Mouse (Mus musculus): Measurements from ENCODE around the gene Mettl17. TPM values are rescaled to one million over a fixed set of nuclear protein-coding genes. Genes with fewer than 3 reads are reported as not detected.

The Mettl17 gene
- polyA plus RNA-seq, 1 experiment from 2014 or later: 57.3 TPM

GRCm38 (mm10) chr14:51870756-51871155 is 13.9 kb upstream of the Mettl17 start:
- Histone ChIP-seq H3K36me3 (ENCODE audit: insufficient read depth, low read length) (no peaks in the 10 kb centered on the region), H3K4me3 (ENCODE audit: low read length) (no peak overlapping the region), H3K27ac (ENCODE audit: low read length) (no peak overlapping the region), H3K9ac (replicated peaks; ENCODE audit: low read length) (no peak overlapping the region), H3K27me3 (ENCODE audit: insufficient read depth, low read length) (no peaks in the 10 kb centered on the region), H3K9me3 (ENCODE audit: low read length) (no peaks in the 10 kb centered on the region), H3K4me1 (ENCODE audit: insufficient read depth, low read length) (no peaks in the 10 kb centered on the region), H3K4me2 (replicated peaks; ENCODE audit: low read depth, low read length) (no peak overlapping the region)
- 69% methylated on average over 2 of the region's 2 CpGs for WGBS
- ATAC-seq (ENCODE audit: low FRiP score, low TSS enrichment): no peak

- Histone ChIP-seq H3K4me1 (ENCODE audit: insufficient read depth, low read length) (no peaks in the 10 kb centered on the region), H3K27me3 (ENCODE audit: insufficient read depth, low read length) (no peaks in the 10 kb centered on the region), H3K4me2 (replicated peaks; ENCODE audit: low read depth, low read length) (no peak overlapping the region), H3K9ac (replicated peaks; ENCODE audit: low read length) (no peak overlapping the region), H3K27ac (ENCODE audit: low read length) (no peak overlapping the region), H3K9me3 (ENCODE audit: low read length) (no peaks in the 10 kb centered on the region), H3K36me3 (ENCODE audit: insufficient read depth, low read length) (no peaks in the 10 kb centered on the region), H3K4me3 (ENCODE audit: low read length) (no peak overlapping the region)
- no peak for ATAC-seq (ENCODE audit: low FRiP score, low TSS enrichment)
- 69% methylated on average over 9 of the region's 9 CpGs for WGBS
These were observed 12.9 kb upstream of the Mettl17 start for GRCm38 (mm10) chr14:51871741-51872140.

GRCm38 (mm10) chr14:51877517-51877916 is 7.1 kb upstream of the Mettl17 start:
- Histone ChIP-seq H3K36me3 (ENCODE audit: insufficient read depth, low read length) (no peaks in the 10 kb centered on the region), H3K9ac (replicated peaks; ENCODE audit: low read length) (no peak overlapping the region), H3K4me1 (ENCODE audit: insufficient read depth, low read length) (no peaks in the 10 kb centered on the region), H3K9me3 (ENCODE audit: low read length) (no peaks in the 10 kb centered on the region), H3K27ac (ENCODE audit: low read length) (no peak overlapping the region), H3K4me3 (ENCODE audit: low read length) (no peak overlapping the region), H3K27me3 (ENCODE audit: insufficient read depth, low read length) (no peaks in the 10 kb centered on the region), H3K4me2 (replicated peaks; ENCODE audit: low read depth, low read length) (no peak overlapping the region)
- no peak for ATAC-seq (ENCODE audit: low FRiP score, low TSS enrichment)
- 64% methylated on average over 3 of the region's 3 CpGs for WGBS

- Histone ChIP-seq H3K4me2 (replicated peaks; ENCODE audit: low read depth, low read length) (peak overlapping the region; percentile 86), H3K27me3 (ENCODE audit: insufficient read depth, low read length) (no peaks in the 10 kb centered on the region), H3K9ac (replicated peaks; ENCODE audit: low read length) (peak overlapping the region; percentile 83), H3K4me3 (ENCODE audit: low read length) (peak overlapping the region; percentile 76), H3K36me3 (ENCODE audit: insufficient read depth, low read length) (peaks cover 19% of the 10 kb centered on the region), H3K4me1 (ENCODE audit: insufficient read depth, low read length) (peaks cover 12% of the 10 kb centered on the region), H3K27ac (ENCODE audit: low read length) (peak overlapping the region; percentile 84), H3K9me3 (ENCODE audit: low read length) (no peaks in the 10 kb centered on the region)
- ATAC-seq (ENCODE audit: low FRiP score, low TSS enrichment): peak; percentile 55
- 1% methylated on average over 4 of the region's 4 CpGs for WGBS
These were observed 1.1 kb upstream of the Mettl17 start for GRCm38 (mm10) chr14:51883527-51884030.

GRCm38 (mm10) chr14:51884031-51884544 is 554 bp upstream of the Mettl17 start:
- peak; percentile 60 for ATAC-seq (ENCODE audit: low FRiP score, low TSS enrichment)
- 2% methylated on average over 13 of the region's 14 CpGs for WGBS
- peak overlapping the region; percentile 83 for H3K9ac ChIP-seq (replicated peaks; ENCODE audit: low read length)

GRCm38 (mm10) chr14:51886051-51886450 is 1.4 kb downstream of the Mettl17 start:
- Histone ChIP-seq H3K4me1 (ENCODE audit: insufficient read depth, low read length) (peaks cover 12% of the 10 kb centered on the region), H3K4me3 (ENCODE audit: low read length) (no peak overlapping the region), H3K4me2 (replicated peaks; ENCODE audit: low read depth, low read length) (peak overlapping the region; percentile 86), H3K27me3 (ENCODE audit: insufficient read depth, low read length) (no peaks in the 10 kb centered on the region), H3K9ac (replicated peaks; ENCODE audit: low read length) (no peak overlapping the region), H3K9me3 (ENCODE audit: low read length) (no peaks in the 10 kb centered on the region), H3K36me3 (ENCODE audit: insufficient read depth, low read length) (peaks cover 43% of the 10 kb centered on the region), H3K27ac (ENCODE audit: low read length) (no peak overlapping the region)
- no peak for ATAC-seq (ENCODE audit: low FRiP score, low TSS enrichment)
- WGBS: 64% methylated on average over 6 of the region's 6 CpGs

More at GRCm38 (mm10) chr14:51884031-51884544, 554 bp upstream of the Mettl17 start:
- Histone ChIP-seq H3K27ac (ENCODE audit: low read length) (peak overlapping the region; percentile 84), H3K4me3 (ENCODE audit: low read length) (peak overlapping the region; percentile 76), H3K9me3 (ENCODE audit: low read length) (no peaks in the 10 kb centered on the region), H3K36me3 (ENCODE audit: insufficient read depth, low read length) (peaks cover 24% of the 10 kb centered on the region), H3K4me2 (replicated peaks; ENCODE audit: low read depth, low read length) (peak overlapping the region; percentile 86), H3K27me3 (ENCODE audit: insufficient read depth, low read length) (no peaks in the 10 kb centered on the region), H3K4me1 (ENCODE audit: insufficient read depth, low read length) (peaks cover 12% of the 10 kb centered on the region)

GRCm38 (mm10) chr14:51889833-51890232 is 5.2 kb downstream of the Mettl17 start:
- no peak overlapping the region for H3K9ac ChIP-seq (replicated peaks; ENCODE audit: low read length)
- H3K27me3 ChIP-seq (ENCODE audit: insufficient read depth, low read length): no peaks in the 10 kb centered on the region
- no peak overlapping the region for H3K4me3 ChIP-seq (ENCODE audit: low read length)
- no peak for ATAC-seq (ENCODE audit: low FRiP score, low TSS enrichment)
- no peak overlapping the region for H3K27ac ChIP-seq (ENCODE audit: low read length)
- H3K4me2 ChIP-seq (replicated peaks; ENCODE audit: low read depth, low read length): no peak overlapping the region
- H3K36me3 ChIP-seq (ENCODE audit: insufficient read depth, low read length): peaks cover 57% of the 10 kb centered on the region
- 91% methylated on average over 6 of the region's 6 CpGs for WGBS
- H3K9me3 ChIP-seq (ENCODE audit: low read length): no peaks in the 10 kb centered on the region
- peaks cover 12% of the 10 kb centered on the region for H3K4me1 ChIP-seq (ENCODE audit: insufficient read depth, low read length)

- 81% methylated on average over 9 of the region's 9 CpGs for WGBS
- H3K27ac ChIP-seq (ENCODE audit: low read length): no peak within 1 kb of the TSS
- no peak for ATAC-seq (ENCODE audit: low FRiP score, low TSS enrichment)
These were observed 7.7 kb downstream of the Mettl17 start, which contains the start of gene Slc39a2 for GRCm38 (mm10) chr14:51892191-51892939. Gene Slc39a2, plus strand, starts transcription at chr14:51892889.

GRCm38 (mm10) chr14:51893094-51893794 is 8.6 kb downstream of the Mettl17 start:
- no peak overlapping the region for H3K4me2 ChIP-seq (replicated peaks; ENCODE audit: low read depth, low read length)
- 34% methylated on average over 10 of the region's 10 CpGs for WGBS
- no peak for ATAC-seq (ENCODE audit: low FRiP score, low TSS enrichment)
- H3K27me3 ChIP-seq (ENCODE audit: insufficient read depth, low read length): no peaks in the 10 kb centered on the region
- no peak overlapping the region for H3K27ac ChIP-seq (ENCODE audit: low read length)
- H3K4me1 ChIP-seq (ENCODE audit: insufficient read depth, low read length): no peaks in the 10 kb centered on the region
- H3K9ac ChIP-seq (replicated peaks; ENCODE audit: low read length): no peak overlapping the region
- no peak overlapping the region for H3K4me3 ChIP-seq (ENCODE audit: low read length)
- H3K36me3 ChIP-seq (ENCODE audit: insufficient read depth, low read length): peaks cover 40% of the 10 kb centered on the region
- no peaks in the 10 kb centered on the region for H3K9me3 ChIP-seq (ENCODE audit: low read length)

More at GRCm38 (mm10) chr14:51892191-51892939, 7.7 kb downstream of the Mettl17 start, which contains the start of gene Slc39a2:
- Histone ChIP-seq H3K36me3 (ENCODE audit: insufficient read depth, low read length) (peaks cover 48% of the 10 kb centered on the region), H3K9ac (replicated peaks; ENCODE audit: low read length) (no peak within 1 kb of the TSS), H3K4me1 (ENCODE audit: insufficient read depth, low read length) (no peaks in the 10 kb centered on the region), H3K4me3 (ENCODE audit: low read length) (no peak within 1 kb of the TSS), H3K4me2 (replicated peaks; ENCODE audit: low read depth, low read length) (no peak within 1 kb of the TSS), H3K9me3 (ENCODE audit: low read length) (no peaks in the 10 kb centered on the region), H3K27me3 (ENCODE audit: insufficient read depth, low read length) (no peaks in the 10 kb centered on the region)
